Mouse (Mus musculus) megakaryocyte, adult 5-6 weeks (primary cell): Measurements from ENCODE around the gene Dnajc13. TPM values are rescaled to one million over a fixed set of nuclear protein-coding genes. Genes with fewer than 3 reads are reported as not detected.

ENCODE experiments used
- ATAC-seq: 2 replicates; pipeline ENCODE4 v1.8.0; 2016; ENCODE audit warnings: mild to moderate bottlenecking, inconsistent platforms; ENCODE audit not compliant: poor library complexity, severe bottlenecking
- total RNA-seq, 2 experiments: library from RNA; stranded (forward) in 1 of 2; stranded (reverse) in 1 of 2; fragments of 153-499, 151-499 nt in 1 of 2; fragments of 221-1000, 200-1000 nt in 1 of 2; gene quantifications; 2 replicates each; pipeline versions ENCODE4 v1.2.3 to v1.2.4; 2015 to 2017

Dnajc13 gene
- total RNA-seq (2015) (68.2 and 77.1 TPM in 2 replicates), total RNA-seq (2017) (45.7 and 50.0 TPM in 2 replicates)

GRCm38 (mm10) chr9:104262823-104263352, at the start of gene Dnajc13:
Gene Dnajc13 (minus strand): TSS chr9:104262930.
- ATAC-seq, result peak; percentile 94

- peak; percentile 94 for ATAC-seq
These were observed 44.0 kb upstream of the Dnajc13 start for GRCm38 (mm10) chr9:104306734-104307133.

GRCm38 (mm10) chr9:104305333-104306111, 42.8 kb upstream of the Dnajc13 start:
- ATAC-seq, result no peak

GRCm38 (mm10) chr9:104304800-104305199, 42.1 kb upstream of the Dnajc13 start:
- no peak for ATAC-seq

GRCm38 (mm10) chr9:104304376-104304775, 41.6 kb upstream of the Dnajc13 start:
- no peak for ATAC-seq

GRCm38 (mm10) chr9:104300569-104300968, 37.8 kb upstream of the Dnajc13 start:
- no peak for ATAC-seq

GRCm38 (mm10) chr9:104297041-104297440, 34.3 kb upstream of the Dnajc13 start:
- no peak for ATAC-seq

- no peak for ATAC-seq
These were observed 22.2 kb upstream of the Dnajc13 start for GRCm38 (mm10) chr9:104284934-104285333.

- no peak for ATAC-seq
These were observed 19.8 kb upstream of the Dnajc13 start for GRCm38 (mm10) chr9:104282536-104282935.

- no peak for ATAC-seq
These were observed 19.0 kb upstream of the Dnajc13 start for GRCm38 (mm10) chr9:104281737-104282136.

- peak; percentile 85 for ATAC-seq
These were observed 18.2 kb upstream of the Dnajc13 start for GRCm38 (mm10) chr9:104280725-104281495.

- peak; percentile 67 for ATAC-seq
These were observed 14.9 kb upstream of the Dnajc13 start for GRCm38 (mm10) chr9:104277528-104278162.

- ATAC-seq, result no peak
These were observed 12.5 kb upstream of the Dnajc13 start for GRCm38 (mm10) chr9:104275084-104275785.

- peak; percentile 31; the same call in 1 of the 2 replicates for ATAC-seq
These were observed 9.3 kb upstream of the Dnajc13 start for GRCm38 (mm10) chr9:104272057-104272456.

GRCm38 (mm10) chr9:104271642-104272041, 8.9 kb upstream of the Dnajc13 start:
- ATAC-seq, result peak; percentile 26; the same call in 1 of the 2 replicates

- ATAC-seq, result no peak
These were observed 7.2 kb upstream of the Dnajc13 start for GRCm38 (mm10) chr9:104269944-104270343.

- ATAC-seq, result peak; percentile 89
These were observed 6.7 kb upstream of the Dnajc13 start for GRCm38 (mm10) chr9:104269349-104269871.

- ATAC-seq, result no peak
These were observed 1.8 kb upstream of the Dnajc13 start for GRCm38 (mm10) chr9:104264567-104264966.

GRCm38 (mm10) chr9:104262016-104262762, 541 bp downstream of the Dnajc13 start:
- ATAC-seq, result peak; percentile 16
